Mouse (Mus musculus): ENCODE data around the gene Cirbp.
A peak's percentile ranks its signal among the peaks of the same experiment; 100 is the strongest.
"Not testable (repeated sequence)": the region's sequence is repeated elsewhere in the genome, so short reads cannot be mapped to it uniquely, and the experiment has no call there.

The Cirbp gene

DNA sequence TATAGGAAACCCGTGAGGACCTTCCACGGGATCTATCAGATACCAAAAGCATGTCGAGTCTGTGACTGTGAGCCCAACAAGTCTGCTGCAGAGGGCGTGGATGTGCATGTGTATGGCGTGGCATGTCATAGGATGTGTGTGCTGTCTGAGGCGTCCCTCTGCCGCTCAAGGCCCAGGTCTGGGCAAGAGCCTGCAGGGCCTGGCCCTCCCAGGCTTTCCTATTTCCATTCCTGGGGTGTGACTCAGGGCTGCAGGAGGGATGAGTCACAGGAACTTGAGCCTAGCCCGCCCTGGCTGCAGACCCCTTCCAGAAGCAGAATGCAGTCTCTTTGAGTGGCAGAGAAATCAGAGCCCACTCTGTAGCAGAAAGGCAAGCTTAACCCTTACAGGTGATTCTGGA, 2.1 kb upstream of the Cirbp start:
- DNase-seq (ENCODE audit: low spot score), result no peak

DNA sequence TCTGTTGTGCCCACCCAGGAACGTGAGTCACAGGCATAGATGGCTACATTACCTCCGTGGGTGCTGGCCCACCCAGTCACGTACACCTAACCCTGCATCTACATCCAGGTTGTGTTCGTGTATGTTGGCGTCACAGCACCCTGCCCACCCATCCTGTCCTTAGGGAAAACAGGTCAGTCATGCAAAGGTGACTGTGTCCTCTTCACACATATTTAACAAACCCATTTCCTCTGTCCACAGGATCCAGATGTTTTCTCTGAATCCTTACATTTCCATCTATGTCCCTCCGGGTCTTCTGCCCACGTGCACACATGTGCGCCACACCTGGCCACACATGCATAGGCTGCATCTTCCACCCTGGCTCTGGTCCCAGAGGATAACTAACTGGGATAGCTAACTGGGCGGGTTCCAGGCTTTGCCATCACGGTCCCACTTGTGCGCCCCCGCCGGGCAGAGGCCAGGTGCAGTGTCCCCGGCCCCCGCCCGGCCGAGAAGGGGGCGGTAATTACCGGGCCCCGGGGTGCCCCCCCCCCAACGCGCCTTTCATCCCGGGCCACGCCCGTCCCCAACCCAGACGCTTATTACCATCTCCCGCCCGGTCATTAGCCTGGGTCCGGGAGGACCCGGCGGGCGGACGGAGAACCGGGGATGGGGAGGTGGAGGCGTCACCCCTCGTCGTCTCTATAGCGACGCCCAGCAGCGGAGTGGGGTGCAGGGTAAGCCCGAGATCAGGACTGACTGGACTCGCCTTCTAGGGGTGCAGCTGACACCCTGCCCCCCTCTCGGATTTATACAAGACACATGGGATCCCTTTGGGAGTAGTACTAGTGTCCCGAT, 1.4 kb upstream of the Cirbp start:
- no peak for DNase-seq (ENCODE audit: low spot score)

GRCm38 (mm10) chr10:80164998-80165344, 814 bp upstream of the Cirbp start:
- DNase-seq (ENCODE audit: low spot score), result peak; percentile 99

DNA sequence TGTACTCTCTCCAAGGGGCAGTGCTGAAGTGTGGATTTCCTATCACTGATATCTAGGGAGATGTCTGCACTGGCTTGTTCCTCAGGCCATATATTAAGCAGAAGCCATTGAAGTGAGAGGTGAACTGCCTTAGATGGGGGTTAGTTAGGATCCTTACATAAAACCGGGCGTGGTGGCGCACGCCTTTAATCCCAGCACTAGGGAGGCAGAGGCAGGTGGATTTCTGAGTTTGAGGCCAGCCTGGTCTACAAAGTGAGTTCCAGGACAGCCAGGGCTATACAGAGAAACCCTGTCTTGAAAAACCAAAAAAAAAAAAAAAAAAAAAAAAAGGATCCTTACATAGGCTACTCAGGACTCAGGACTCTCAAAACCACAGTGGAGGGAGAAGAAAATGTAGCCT, 351 bp downstream of the Cirbp start:
- not testable (repeated sequence) for DNase-seq (ENCODE audit: low spot score)

DNA sequence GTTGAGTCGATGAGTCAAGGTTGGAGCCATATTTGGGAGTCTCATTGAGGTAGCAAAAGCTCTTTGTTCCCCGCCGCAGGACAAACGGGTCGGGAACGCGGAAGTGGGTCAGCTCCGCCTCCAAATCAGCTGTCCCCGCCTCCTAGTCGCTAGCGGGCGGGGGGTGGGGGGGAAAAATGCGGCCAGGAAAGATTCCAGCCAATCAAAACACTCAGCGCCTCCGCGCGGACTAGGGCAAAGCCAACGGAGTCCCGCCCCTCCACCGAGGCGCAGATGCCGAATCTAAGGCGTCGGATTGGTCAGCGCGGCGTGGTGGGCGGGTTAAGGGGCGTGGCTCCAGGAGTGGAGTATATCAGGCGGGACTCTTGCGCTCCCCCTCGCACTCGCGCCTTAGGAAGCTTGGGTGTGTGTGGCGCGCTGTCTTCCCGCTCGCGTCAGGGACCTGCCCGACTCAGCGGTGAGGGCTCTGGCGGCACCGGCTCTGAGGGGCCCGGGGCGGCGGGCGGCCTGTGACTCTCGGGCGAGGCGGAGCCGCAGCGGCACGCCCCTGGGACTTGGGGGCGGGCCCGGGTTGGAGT, 1.8 kb downstream of the Cirbp start:
- DNase-seq (ENCODE audit: low spot score), result peak; percentile 100

- peak; percentile 94 for DNase-seq (ENCODE audit: low spot score)
These were observed 2.4 kb downstream of the Cirbp start for GRCm38 (mm10) chr10:80168038-80168661.

DNA sequence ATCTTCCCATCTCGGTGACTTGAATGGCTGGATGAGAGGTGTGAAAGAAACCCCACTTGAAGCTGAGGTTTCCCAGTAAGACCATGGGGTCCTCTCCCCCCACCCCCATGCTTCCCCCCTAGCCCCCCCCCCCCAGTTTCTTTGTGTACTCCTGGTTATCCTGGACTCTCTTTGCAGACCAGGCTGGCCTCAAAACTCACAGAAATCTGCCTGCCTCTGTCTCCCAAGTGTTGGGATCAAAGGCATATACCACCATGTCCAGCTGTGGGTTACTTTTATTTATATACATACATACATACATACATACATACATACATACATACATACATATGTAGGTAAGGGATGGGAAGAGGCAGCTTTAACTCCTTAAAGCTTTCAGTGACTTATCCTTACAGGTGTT, 3.3 kb downstream of the Cirbp start:
- DNase-seq (ENCODE audit: low spot score), result no peak

GRCm38 (mm10) chr10:80169651-80170050, 3.9 kb downstream of the Cirbp start:
- DNase-seq (ENCODE audit: low spot score), result no peak

- DNase-seq (ENCODE audit: low spot score), result no peak
These were observed 4.3 kb downstream of the Cirbp start for GRCm38 (mm10) chr10:80170052-80170451.

GRCm38 (mm10) chr10:80170601-80171021, 4.8 kb downstream of the Cirbp start:
- DNase-seq (ENCODE audit: low spot score), result no peak

- no peak for DNase-seq (ENCODE audit: low spot score)
These were observed 5.5 kb downstream of the Cirbp start for GRCm38 (mm10) chr10:80171252-80171651.

DNA sequence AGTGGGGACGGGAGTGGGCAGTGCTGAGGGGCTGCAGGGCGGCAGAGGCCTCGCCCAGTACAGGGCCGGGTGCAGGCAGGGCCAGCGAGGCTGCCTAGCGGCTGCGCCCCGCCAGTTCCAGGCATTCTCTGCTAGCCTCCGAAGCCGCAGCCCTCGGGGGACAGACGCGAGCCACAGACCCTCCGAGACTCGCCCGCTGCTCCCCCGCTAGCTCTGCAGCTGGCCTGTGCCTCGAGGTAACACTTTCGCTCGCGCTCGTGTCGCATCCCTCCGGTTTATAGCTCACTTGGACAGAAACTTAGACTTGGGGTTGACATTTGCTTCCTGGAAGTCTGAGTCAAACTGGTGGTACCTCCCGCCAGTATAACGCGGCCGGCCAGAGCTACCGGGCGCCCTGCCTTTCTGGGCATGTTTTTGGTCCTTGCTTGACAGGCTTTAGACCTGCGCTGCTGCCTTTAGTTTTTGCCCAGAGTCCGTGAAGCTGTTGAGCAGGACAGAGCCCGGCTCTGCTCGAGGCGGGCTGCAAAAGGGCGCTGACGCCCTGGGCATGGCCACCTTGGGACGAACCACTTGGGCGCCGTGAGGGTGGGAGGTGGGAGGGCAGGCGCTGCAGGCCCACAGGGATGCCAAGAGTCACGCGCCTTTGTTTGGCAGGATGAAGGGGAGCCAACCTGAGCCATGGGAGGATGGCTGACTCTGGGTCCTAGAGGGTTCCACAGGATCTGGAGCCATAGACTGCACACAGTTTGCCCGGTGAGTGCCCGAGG, 6.2 kb downstream of the Cirbp start:
- no peak for DNase-seq (ENCODE audit: low spot score)

DNA sequence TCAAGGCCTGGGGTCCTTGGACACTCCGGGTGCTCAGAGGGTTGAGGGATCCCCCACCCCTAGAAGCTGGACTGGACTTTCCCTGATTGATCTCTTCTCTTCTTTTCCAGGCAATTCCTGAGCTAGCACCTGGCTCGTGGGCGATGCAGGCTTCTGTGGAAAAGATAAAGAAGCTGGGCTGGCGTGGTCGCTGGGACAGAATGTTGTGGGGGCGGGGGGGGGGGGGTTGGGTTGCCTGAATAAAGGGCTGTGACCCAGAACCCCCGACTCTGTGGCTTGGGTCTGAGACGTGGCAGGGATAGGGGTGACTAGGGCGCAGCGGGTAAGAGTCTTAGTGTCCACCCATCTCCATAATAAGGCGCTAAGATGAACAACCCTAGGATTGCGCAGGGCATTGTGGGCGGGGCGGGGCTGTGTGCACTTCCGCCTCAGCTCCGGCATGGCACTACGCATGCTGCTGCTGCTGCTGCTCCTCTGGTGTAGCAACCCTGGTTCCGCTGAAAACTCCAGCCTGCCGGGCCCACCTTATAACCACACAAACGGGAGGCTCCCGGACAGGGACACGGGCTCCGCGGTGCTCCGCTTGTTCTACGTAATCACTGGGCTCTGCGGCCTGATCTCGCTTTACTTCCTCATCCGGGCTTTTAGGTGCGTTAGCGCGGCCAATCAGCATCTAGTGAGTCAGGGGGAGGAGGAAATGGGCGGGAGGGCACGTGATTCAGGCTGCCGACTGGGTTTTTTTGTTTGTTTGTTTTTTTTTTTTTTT, 6.9 kb downstream of the Cirbp start, which contains the start of gene 1600002K03Rik:
Gene 1600002K03Rik (plus strand): TSS at position 418 of the 766 bp plus-strand sequence.
- DNase-seq (ENCODE audit: low spot score), result peak; percentile 79

GRCm38 (mm10) chr10:80173358-80173757, 7.6 kb downstream of the Cirbp start:
- no peak for DNase-seq (ENCODE audit: low spot score)

DNA sequence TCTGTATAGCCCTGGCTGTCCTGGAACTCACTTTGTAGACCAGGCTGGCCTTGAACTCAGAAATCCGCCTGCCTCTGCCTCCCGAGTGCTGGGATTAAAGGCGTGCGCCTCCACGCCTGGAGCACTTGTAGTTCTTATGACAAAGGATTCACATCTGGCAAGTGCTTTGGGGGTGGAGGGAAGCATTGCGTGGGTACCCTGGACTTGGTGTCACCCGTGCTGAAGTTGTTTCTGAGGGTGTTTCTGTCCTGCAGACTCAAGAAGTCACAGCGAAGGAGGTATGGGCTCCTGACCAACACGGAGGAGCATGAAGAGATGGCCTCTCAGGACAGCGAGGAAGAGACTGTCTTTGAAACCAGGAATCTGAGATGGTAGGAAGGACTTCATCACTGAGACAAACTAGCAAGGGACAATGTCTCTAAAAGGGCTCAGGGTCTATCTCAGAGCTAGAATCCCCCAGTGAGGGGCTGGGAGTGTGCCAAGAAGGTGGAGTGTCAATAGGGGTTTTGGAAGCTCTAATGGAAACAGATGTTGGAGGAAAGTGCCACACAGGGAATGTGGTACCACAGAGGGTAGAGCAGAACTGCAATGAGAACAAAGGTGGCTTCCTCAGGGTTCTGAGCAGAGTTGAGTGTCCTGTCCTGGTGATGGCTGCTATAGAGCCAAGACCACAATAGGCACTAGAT, 8.3 kb downstream of the Cirbp start:
- DNase-seq (ENCODE audit: low spot score), result no peak

DNA sequence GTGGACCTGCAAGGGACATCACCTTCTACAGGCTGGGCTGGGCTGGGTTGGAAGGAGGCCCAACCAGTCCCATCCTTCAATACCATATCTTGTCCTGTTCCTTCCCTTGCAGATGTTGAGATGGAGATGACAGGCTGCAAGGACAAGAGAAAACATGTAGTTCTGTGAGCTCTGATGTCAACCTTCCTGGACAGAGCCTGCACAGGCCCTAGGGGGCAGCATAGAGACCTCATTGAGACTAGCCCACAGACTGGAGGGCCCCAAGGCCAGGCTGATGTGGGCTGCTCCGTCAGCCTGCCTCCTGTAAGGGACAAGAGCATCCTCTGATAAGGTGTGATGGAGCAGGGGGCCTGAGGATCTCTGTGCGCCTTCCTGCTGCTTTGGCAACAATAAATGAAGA, 8.9 kb downstream of the Cirbp start:
- DNase-seq (ENCODE audit: low spot score), result peak; percentile 79

DNA sequence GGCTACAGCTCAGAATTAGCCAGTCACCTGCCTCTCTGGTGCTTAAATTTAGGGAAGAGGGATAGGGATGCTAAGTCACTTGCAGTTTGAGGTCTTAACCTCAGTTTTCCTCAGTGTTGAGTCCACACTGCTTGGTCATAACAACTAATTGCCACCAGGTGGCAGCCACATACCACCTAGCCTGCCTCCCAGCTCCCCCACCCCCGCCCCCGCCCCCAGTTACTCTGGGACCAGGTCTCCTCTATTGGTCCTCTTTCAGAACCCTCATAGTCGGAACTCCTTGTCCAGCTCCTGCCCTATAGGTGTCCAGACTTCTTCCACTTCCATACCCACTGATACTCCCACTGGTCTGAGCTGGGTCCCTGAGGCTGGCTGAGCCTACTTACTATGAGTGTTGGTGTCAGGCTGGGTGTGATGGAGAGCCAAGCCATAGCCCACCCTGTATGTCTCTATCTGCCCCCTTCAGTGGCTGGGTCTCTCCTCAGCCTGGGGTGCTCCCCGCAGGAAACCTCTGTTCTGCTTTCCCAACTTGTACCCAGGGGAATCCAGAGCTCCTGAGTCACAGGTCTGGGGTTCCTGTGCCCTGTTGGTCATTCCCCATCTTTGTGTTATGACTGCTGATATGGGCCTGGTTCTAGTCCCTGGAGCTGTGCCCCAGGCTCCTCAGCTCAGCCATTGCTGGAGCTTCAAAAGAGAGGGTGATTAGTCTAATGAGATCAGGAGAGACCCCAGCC, 9.9 kb downstream of the Cirbp start:
- peak; percentile 81 for DNase-seq (ENCODE audit: low spot score)

GRCm38 (mm10) chr10:80176270-80176834, 10.6 kb downstream of the Cirbp start:
- DNase-seq (ENCODE audit: low spot score), result no peak

DNA sequence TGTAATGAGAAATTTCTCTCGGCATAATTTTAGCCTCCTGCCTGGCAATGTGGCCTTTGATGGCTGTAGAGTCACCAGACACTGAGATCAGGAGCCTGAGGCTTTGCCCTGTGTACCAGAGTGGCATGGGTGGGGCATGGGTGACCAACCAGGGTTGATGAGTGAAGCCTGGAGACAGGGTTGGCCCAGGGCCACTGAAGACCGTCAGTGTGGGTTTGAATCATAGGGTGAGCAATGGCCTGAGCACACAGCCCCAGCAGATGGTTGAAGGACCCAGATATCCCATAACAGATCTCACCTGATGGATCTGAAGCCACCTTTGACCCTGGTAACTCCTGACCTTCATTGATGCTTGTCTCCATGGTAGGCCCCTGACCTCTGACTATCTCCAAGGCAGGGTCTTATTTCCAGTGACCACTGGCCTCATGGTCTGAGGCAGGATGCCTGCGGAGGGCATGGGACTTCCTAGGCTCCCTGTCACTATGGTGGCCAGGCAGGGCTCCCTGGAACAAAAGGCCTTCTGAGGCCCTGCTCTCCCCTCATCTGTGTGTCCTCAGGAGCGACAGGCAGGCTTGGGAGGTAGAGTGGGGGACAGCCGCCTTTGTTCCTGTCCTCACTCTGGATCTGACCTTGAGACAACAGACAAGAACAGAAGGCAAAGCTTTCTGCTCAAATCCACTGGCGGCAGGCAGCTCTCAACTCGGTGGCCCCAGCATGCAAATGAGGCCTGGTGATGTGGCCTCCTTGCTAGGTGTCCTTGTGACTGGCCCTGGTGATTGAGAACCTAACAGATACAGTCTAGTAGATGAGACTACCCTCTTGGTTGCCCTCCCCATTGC, 11.9 kb downstream of the Cirbp start:
- DNase-seq (ENCODE audit: low spot score), result no peak
